Mouse (Mus musculus) embryonic fibroblast, embryonic 13.5 days (primary cell): Measurements from ENCODE around the gene Arid1b. TPM values are rescaled to one million over a fixed set of nuclear protein-coding genes. Genes with fewer than 3 reads are reported as not detected.
"Not testable (repeated sequence)": the region's sequence is repeated elsewhere in the genome, so short reads cannot be mapped to it uniquely, and the experiment has no call there.

Source experiments
- H3K27ac ChIP-seq: 2 replicates; pipeline ENCODE4 v1.5.1; 2012; ENCODE audit warnings: low read length, control low read depth, inconsistent platforms; ENCODE audit not compliant: insufficient read depth
- H3K4me1 ChIP-seq: 2 replicates; pipeline ENCODE4 v1.6.1; 2011; ENCODE audit warnings: low read length; ENCODE audit not compliant: control insufficient read depth, insufficient read depth
- H3K4me3 ChIP-seq: 2 replicates; pipeline ENCODE4 v1.5.1; 2011; ENCODE audit warnings: mild to moderate bottlenecking, control low read depth, low read length; ENCODE audit not compliant: insufficient read depth
- CTCF ChIP-seq: IDR thresholded peaks from 2 replicates; pipeline ENCODE4 v1.5.1; 2011; ENCODE audit warnings: mild to moderate bottlenecking, control low read depth, low read length, moderate library complexity, borderline replicate concordance; ENCODE audit not compliant: insufficient read depth
- POLR2A ChIP-seq: IDR thresholded peaks from 2 replicates; pipeline ENCODE4 v1.6.1; 2011; ENCODE audit warnings: low read depth, mild to moderate bottlenecking, control low read depth, low read length, moderate library complexity
- polyA plus RNA-seq: library from polyadenylated mRNA; stranded (reverse); fragments of >200 nt; gene quantifications from 2 replicates; pipeline ENCODE4 v1.2.4, GENCODE M21; 2011; ENCODE audit warnings: low read depth; ENCODE audit not compliant: missing spikeins, insufficient read length

Gene Arid1b
- polyA plus RNA-seq, 1 experiment = 21.7 TPM

DNA sequence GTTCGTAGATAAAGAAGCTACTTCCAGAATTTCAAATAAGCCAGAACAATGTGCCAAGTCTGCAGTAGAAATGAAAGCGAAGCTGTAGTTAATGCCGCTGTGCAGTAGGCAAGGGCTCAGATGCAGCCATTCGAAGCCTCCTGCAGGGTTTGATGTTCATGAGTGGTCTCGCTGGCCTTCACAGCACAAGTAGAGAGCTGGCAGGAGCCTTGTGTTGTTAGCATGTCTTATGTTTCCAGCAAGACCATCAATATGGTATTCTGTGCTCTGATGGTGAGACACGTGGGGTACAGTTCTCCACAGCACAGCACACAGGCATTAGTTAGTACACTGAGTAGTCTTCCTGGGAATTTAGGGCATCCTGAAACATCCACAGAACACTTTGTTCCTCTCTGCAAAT is 111.6 kb downstream of the Arid1b start:
- TF ChIP-seq POLR2A (no peak), CTCF (no peak)
- Histone ChIP-seq H3K27ac (no peak overlapping the region), H3K4me1 (0 out of 2 replicates have a peak, but pooled peaks cover 3% of the 10 kb centered on the region), H3K4me3 (no peak overlapping the region)

GRCm38 (mm10) chr17:5106263-5107195 is 112.4 kb downstream of the Arid1b start:
- H3K27ac ChIP-seq = no peak overlapping the region
- 0 out of 2 replicates have a peak, but pooled peaks cover 3% of the 10 kb centered on the region for H3K4me1 ChIP-seq
- TF ChIP-seq CTCF (no peak), POLR2A (no peak)
- no peak overlapping the region for H3K4me3 ChIP-seq

DNA sequence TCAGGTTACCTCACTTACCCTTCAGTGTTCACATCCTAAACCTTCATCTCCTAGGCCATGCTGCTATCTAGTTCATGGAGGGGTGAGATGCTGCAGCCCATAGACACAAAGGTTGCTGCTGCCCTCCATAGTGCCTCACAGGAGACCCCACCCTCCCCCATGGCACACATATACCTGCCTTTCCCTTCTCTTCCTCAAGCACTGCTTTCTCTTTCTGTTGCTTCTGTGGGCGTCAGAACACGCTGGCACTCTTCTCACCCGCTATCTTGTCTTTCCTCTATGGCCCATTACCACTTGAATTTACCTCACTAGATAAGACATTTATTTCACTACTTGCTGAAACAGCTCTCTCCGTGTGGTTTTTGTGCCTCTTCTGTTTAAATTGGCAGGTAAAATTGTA is 113.4 kb downstream of the Arid1b start:
- no peak overlapping the region for H3K27ac ChIP-seq
- no peak for TF ChIP-seq POLR2A
- 0 out of 2 replicates have a peak, but pooled peaks cover 3% of the 10 kb centered on the region for H3K4me1 ChIP-seq
- no peak overlapping the region for H3K4me3 ChIP-seq

DNA sequence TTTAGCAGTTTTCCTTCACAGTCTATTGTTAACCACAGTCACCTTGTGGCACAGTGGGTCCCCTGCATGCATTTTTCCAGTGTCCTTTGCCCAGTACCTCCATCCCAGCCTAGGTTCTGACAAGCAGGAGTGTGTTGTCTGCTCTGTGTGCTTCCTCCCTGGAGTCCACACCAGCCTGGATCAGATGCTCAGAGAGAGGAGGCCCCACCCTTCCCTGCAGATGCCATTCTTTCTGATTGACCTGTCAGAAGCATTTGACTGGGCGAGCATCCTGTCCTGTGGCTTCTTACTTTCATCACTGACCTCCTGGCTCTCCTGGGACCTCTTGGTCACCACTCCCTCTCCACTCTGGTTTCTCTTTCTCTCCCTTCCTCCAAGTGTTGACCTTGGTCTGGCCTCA is 113.9 kb downstream of the Arid1b start:
- Histone ChIP-seq H3K27ac (no peak overlapping the region), H3K4me3 (no peak overlapping the region), H3K4me1 (0 out of 2 replicates have a peak, but pooled peaks cover 3% of the 10 kb centered on the region)
- no peak for TF ChIP-seq POLR2A

DNA sequence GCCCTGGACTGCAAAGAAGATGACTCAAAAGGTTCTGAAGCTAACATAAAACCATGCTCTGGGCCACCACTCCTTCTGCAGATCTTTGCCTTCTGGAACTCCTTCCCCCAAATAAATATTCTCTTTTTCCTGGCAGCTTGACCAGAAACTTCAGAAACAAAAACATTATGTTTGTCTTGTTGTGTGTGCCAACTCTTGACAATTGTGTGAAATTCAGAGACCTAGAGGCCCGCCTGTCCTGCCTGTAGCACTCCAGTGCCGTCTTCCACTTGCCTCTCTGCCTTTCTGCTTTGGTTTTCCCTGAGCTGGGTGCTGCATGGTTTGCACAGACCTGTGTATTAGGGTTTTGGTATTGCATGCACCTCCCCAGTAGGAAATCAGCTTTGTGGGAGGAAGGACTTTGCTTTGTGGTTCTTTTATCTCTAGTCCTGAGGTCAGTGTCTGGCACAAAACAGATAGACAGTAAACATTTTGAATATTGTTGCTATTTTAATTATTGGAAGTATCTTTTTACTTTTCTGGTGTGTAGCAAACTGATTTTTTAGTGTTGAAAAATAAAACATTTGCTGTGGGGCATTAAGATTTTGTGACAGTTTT is 114.5 kb downstream of the Arid1b start:
- no peak for TF ChIP-seq POLR2A
- TF ChIP-seq CTCF = no peak
- 0 out of 2 replicates have a peak, but pooled peaks cover 3% of the 10 kb centered on the region for H3K4me1 ChIP-seq
- H3K27ac ChIP-seq = no peak overlapping the region
- no peak overlapping the region for H3K4me3 ChIP-seq

GRCm38 (mm10) chr17:5109343-5109742 is 115.2 kb downstream of the Arid1b start:
- Histone ChIP-seq H3K4me1 (peaks cover 3% of the 10 kb centered on the region; the same call in 1 of the 2 replicates), H3K4me3 (no peak overlapping the region), H3K27ac (no peak overlapping the region)
- TF ChIP-seq CTCF (no peak), POLR2A (no peak)

GRCm38 (mm10) chr17:5110159-5110558 is 116.0 kb downstream of the Arid1b start:
- no peak for TF ChIP-seq POLR2A
- TF ChIP-seq CTCF = no peak
- Histone ChIP-seq H3K4me1 (peaks cover 3% of the 10 kb centered on the region; the same call in 1 of the 2 replicates), H3K27ac (no peak overlapping the region), H3K4me3 (no peak overlapping the region)

DNA sequence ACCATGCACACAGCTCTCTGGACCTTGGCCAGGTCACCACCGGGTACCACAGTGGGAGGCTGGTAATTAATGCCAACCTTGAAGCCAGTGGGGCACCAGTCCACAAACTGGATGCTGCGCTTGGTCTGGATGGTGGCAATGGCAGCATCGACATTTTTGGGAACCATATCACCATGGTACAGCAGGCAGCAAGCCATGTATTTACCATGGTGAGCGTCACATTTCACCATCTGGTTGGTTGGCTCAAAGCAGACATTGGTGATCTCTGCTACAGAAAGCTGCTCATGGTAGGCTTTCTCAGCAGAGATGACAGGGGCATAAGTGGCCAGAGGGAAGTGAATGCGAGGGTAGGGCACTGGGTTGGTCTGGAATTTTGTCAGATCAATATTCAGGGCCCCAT is 116.8 kb downstream of the Arid1b start:
- H3K4me1 ChIP-seq, H3K4me3 ChIP-seq, H3K27ac ChIP-seq: not testable (repeated sequence)

DNA sequence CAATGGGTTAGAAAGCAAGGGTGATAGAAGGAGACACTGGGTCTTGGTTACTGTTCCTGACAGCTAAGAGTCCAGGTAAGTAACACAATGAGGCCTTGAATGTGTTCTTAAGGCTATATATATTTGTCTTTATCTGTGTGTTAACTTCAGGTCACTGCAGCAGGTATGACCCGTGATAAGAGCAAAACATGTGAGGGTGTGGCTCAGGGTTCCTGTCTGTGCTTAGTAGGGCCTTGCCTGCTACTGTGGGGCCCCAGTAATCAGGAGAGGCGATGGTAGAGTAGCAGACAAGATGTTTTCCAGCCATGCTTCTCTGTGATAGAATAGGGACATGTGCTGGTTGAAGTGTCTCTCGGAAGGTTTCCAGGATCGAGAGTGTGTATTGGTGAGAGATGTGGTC is 118.0 kb downstream of the Arid1b start:
- TF ChIP-seq CTCF (no peak), POLR2A (no peak)
- Histone ChIP-seq H3K4me1 (peaks cover 3% of the 10 kb centered on the region; the same call in 1 of the 2 replicates), H3K27ac (no peak overlapping the region), H3K4me3 (no peak overlapping the region)

GRCm38 (mm10) chr17:5115952-5116351 is 121.8 kb downstream of the Arid1b start:
- TF ChIP-seq POLR2A = no peak
- no peak for TF ChIP-seq CTCF
- Histone ChIP-seq H3K4me3 (no peak overlapping the region), H3K4me1 (no peaks in the 10 kb centered on the region; the same call in 1 of the 2 replicates), H3K27ac (no peak overlapping the region)
